Mouse (Mus musculus): ENCODE measurements around the gene Gm49373. TPM values are rescaled to one million over a fixed set of nuclear protein-coding genes. Genes with fewer than 3 reads are reported as not detected.

Gm49373 gene
- polyA plus RNA-seq, 1 experiment from 2014 or later, result 0.18 TPM

DNA sequence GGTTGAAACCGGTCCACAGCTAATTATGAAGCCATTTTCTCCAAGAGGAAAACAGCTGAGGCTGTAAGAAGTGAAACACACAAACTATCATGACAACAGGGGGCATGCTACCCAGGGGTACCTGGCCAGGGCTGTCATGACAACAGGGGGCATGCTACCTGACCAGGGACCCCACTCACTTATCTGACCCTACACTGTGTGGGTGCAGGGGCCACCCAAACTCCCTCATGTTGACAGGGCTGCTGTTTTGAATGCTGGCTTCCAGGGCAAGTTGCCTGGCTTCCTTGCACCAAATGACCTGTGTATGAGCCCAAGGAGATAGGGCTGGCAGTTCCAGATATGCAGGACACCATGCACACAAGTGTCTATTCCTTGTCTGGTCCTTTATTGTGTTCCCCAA, 17.6 kb upstream of the Gm49373 start:
- Histone ChIP-seq H3K4me3 (ENCODE audit: low read depth, low read length) (peak overlapping the region; percentile 82), H3K4me2 (ENCODE audit: low read depth, low read length) (peak overlapping the region; percentile 76), H3K4me1 (ENCODE audit: control insufficient read depth, low read depth, low read length) (peaks cover 18% of the 10 kb centered on the region), H3K27ac (ENCODE audit: low read length) (peak overlapping the region; percentile 12; the same call in 1 of the 2 replicates), H3K36me3 (ENCODE audit: control insufficient read depth, insufficient read depth) (peaks cover 40% of the 10 kb centered on the region), H3K9me3 (replicated peaks; ENCODE audit: control insufficient read depth, low read length) (no peaks in the 10 kb centered on the region), H3K27me3 (ENCODE audit: control insufficient read depth, insufficient read depth, low read depth, low read length) (no peaks in the 10 kb centered on the region), H3K9ac (ENCODE audit: low read depth, low read length) (peak overlapping the region; percentile 84)
- ATAC-seq (ENCODE audit: low read depth), result no peak
- 73% methylated on average over 1 of the region's 1 CpGs for WGBS (ENCODE audit: insufficient replicate concordance)

- Histone ChIP-seq H3K4me2 (ENCODE audit: low read depth, low read length) (no peak overlapping the region), H3K9me3 (replicated peaks; ENCODE audit: control insufficient read depth, low read length) (no peaks in the 10 kb centered on the region), H3K4me3 (ENCODE audit: low read depth, low read length) (no peak overlapping the region), H3K27ac (ENCODE audit: low read length) (no peak overlapping the region), H3K4me1 (ENCODE audit: control insufficient read depth, low read depth, low read length) (peaks cover 10% of the 10 kb centered on the region), H3K9ac (ENCODE audit: low read depth, low read length) (no peak overlapping the region), H3K27me3 (ENCODE audit: control insufficient read depth, insufficient read depth, low read depth, low read length) (no peaks in the 10 kb centered on the region), H3K36me3 (ENCODE audit: control insufficient read depth, insufficient read depth) (peaks cover 81% of the 10 kb centered on the region)
- ATAC-seq (ENCODE audit: low read depth), result peak; percentile 66
- WGBS (ENCODE audit: insufficient replicate concordance), result 26% methylated on average over 3 of the region's 3 CpGs
Observed at GRCm38 (mm10) chr9:21083324-21083723, 10.4 kb upstream of the Gm49373 start.

GRCm38 (mm10) chr9:21081127-21081526, 8.2 kb upstream of the Gm49373 start:
- no peak overlapping the region for H3K4me3 ChIP-seq (ENCODE audit: low read depth, low read length)
- no peak for ATAC-seq (ENCODE audit: low read depth)
- H3K27ac ChIP-seq (ENCODE audit: low read length), result no peak overlapping the region
- no peaks in the 10 kb centered on the region for H3K9me3 ChIP-seq (replicated peaks; ENCODE audit: control insufficient read depth, low read length)
- no peak overlapping the region for H3K4me2 ChIP-seq (ENCODE audit: low read depth, low read length)
- H3K4me1 ChIP-seq (ENCODE audit: control insufficient read depth, low read depth, low read length), result peaks cover 10% of the 10 kb centered on the region
- peaks cover 76% of the 10 kb centered on the region for H3K36me3 ChIP-seq (ENCODE audit: control insufficient read depth, insufficient read depth)
- no peak overlapping the region for H3K9ac ChIP-seq (ENCODE audit: low read depth, low read length)
- no peaks in the 10 kb centered on the region for H3K27me3 ChIP-seq (ENCODE audit: control insufficient read depth, insufficient read depth, low read depth, low read length)
- 84% methylated on average over 9 of the region's 9 CpGs for WGBS (ENCODE audit: insufficient replicate concordance)

DNA sequence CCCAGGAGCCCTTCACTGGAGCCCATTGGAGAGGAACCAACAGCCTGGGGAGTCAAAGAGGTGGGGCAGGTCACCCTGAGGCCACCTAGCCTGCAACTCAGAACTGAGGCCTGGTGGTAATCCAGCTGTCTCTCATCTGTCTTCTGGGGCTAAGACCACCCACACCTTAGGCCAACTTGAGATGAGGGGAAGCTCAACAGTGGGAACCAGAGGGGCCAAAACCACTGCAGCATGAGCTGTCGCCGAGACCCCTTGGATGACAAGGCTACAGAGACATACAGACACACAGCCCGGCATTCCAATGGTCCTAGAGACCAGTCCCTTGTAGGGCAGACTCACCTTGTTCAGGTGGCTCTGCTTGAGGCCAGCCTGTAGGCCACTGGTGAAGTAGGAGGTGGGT, 2.7 kb upstream of the Gm49373 start:
- no peak overlapping the region for H3K9ac ChIP-seq (ENCODE audit: low read depth, low read length)
- H3K4me3 ChIP-seq (ENCODE audit: low read depth, low read length), result no peak overlapping the region
- peaks cover 18% of the 10 kb centered on the region for H3K4me1 ChIP-seq (ENCODE audit: control insufficient read depth, low read depth, low read length)
- ATAC-seq (ENCODE audit: low read depth), result no peak
- no peaks in the 10 kb centered on the region for H3K27me3 ChIP-seq (ENCODE audit: control insufficient read depth, insufficient read depth, low read depth, low read length)
- H3K4me2 ChIP-seq (ENCODE audit: low read depth, low read length), result no peak overlapping the region
- H3K27ac ChIP-seq (ENCODE audit: low read length), result no peak overlapping the region
- 84% methylated on average over 3 of the region's 3 CpGs for WGBS (ENCODE audit: insufficient replicate concordance)
- peaks cover 48% of the 10 kb centered on the region for H3K36me3 ChIP-seq (ENCODE audit: control insufficient read depth, insufficient read depth)
- H3K9me3 ChIP-seq (replicated peaks; ENCODE audit: control insufficient read depth, low read length), result no peaks in the 10 kb centered on the region

- Histone ChIP-seq H3K9me3 (replicated peaks; ENCODE audit: control insufficient read depth, low read length) (no peaks in the 10 kb centered on the region), H3K4me1 (ENCODE audit: control insufficient read depth, low read depth, low read length) (peaks cover 18% of the 10 kb centered on the region), H3K9ac (ENCODE audit: low read depth, low read length) (no peak overlapping the region), H3K4me3 (ENCODE audit: low read depth, low read length) (no peak overlapping the region), H3K27ac (ENCODE audit: low read length) (no peak overlapping the region), H3K27me3 (ENCODE audit: control insufficient read depth, insufficient read depth, low read depth, low read length) (no peaks in the 10 kb centered on the region), H3K36me3 (ENCODE audit: control insufficient read depth, insufficient read depth) (peaks cover 34% of the 10 kb centered on the region), H3K4me2 (ENCODE audit: low read depth, low read length) (peak overlapping the region; percentile 91; the same call in 1 of the 2 replicates)
- 71% methylated on average over 1 of the region's 1 CpGs for WGBS (ENCODE audit: insufficient replicate concordance)
- no peak for ATAC-seq (ENCODE audit: low read depth)
Observed at GRCm38 (mm10) chr9:21074173-21074572, 1.3 kb upstream of the Gm49373 start.

- Histone ChIP-seq H3K4me1 (ENCODE audit: control insufficient read depth, low read depth, low read length) (peaks cover 18% of the 10 kb centered on the region), H3K27ac (ENCODE audit: low read length) (peak overlapping the region; percentile 39), H3K27me3 (ENCODE audit: control insufficient read depth, insufficient read depth, low read depth, low read length) (no peaks in the 10 kb centered on the region), H3K9ac (ENCODE audit: low read depth, low read length) (peak overlapping the region; percentile 74), H3K4me2 (ENCODE audit: low read depth, low read length) (peak overlapping the region; percentile 91), H3K9me3 (replicated peaks; ENCODE audit: control insufficient read depth, low read length) (no peaks in the 10 kb centered on the region), H3K4me3 (ENCODE audit: low read depth, low read length) (peak overlapping the region; percentile 81), H3K36me3 (ENCODE audit: control insufficient read depth, insufficient read depth) (peaks cover 22% of the 10 kb centered on the region)
- WGBS (ENCODE audit: insufficient replicate concordance), result 4% methylated on average over 4 of the region's 4 CpGs
- ATAC-seq (ENCODE audit: low read depth), result no peak
Observed at GRCm38 (mm10) chr9:21072641-21073040, 255 bp downstream of the Gm49373 start.

DNA sequence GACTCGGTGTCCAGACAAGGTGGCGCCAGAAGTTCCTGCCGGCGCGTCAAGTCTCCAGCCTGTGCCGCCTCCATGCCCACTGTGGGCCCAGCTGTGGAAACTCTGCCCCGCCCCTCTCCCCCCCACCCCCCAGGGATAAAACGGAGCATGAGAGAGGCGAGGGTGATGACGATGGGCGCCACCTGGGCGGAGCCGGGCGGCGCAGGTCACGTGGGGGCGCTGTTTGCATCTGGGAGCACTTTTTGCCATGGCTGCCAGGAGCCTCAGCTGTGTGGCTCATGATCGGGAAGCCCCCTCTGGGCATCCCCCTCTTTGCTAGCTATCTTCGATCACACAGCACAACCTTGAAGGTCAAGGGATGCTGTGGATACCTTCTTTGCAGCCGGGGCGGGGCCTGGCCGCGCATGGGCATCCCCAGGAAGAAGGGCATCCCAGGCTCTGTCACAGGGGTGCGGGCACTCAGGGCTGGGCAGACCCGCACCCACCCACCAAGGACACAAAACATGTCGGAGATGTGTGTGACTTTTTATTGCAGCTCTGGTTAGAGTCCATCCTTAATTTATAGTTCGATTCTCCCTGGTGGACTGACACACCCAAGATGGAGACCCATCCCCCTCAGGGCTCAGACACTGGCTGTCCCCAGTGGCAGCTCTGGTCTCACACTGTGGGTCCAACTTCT, 5.8 kb downstream of the Gm49373 start, which contains the start of gene Zglp1:
Gene Zglp1 (minus strand): TSS at position 88 of the 679 bp plus-strand sequence.
- Histone ChIP-seq H3K9ac (ENCODE audit: low read depth, low read length) (no peak within 1 kb of the TSS), H3K4me1 (ENCODE audit: control insufficient read depth, low read depth, low read length) (peaks cover 4% of the 10 kb centered on the region), H3K27ac (ENCODE audit: low read length) (no peak within 1 kb of the TSS), H3K4me2 (ENCODE audit: low read depth, low read length) (no peak within 1 kb of the TSS), H3K4me3 (ENCODE audit: low read depth, low read length) (no peak within 1 kb of the TSS), H3K36me3 (ENCODE audit: control insufficient read depth, insufficient read depth) (peaks cover 6% of the 10 kb centered on the region; the same call in 1 of the 2 replicates), H3K27me3 (ENCODE audit: control insufficient read depth, insufficient read depth, low read depth, low read length) (no peaks in the 10 kb centered on the region), H3K9me3 (replicated peaks; ENCODE audit: control insufficient read depth, low read length) (no peaks in the 10 kb centered on the region)
- WGBS (ENCODE audit: insufficient replicate concordance), result 81% methylated on average over 27 of the region's 27 CpGs
- no peak for ATAC-seq (ENCODE audit: low read depth)

DNA sequence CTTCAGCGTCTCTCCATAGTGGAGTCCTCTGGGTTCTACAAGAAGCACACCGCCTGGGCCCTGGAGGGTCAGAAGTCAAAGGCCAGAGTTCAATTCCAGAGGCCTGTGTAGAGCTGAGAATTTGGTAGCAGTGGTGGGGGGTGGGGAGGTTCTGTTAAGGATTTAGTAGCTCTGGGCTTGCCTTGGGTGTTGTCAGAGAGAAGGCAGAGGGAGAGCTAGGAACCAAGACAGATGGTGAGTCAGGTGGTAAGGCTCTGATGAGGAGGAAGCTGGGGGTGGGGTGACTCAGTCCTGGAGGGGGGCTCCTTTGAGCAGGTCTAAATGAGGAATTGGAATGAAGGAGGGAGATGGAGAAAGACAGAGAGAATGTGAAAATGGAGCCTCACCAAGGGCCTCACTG, 10.0 kb downstream of the Gm49373 start:
- Histone ChIP-seq H3K4me3 (ENCODE audit: low read depth, low read length) (no peak overlapping the region), H3K9me3 (replicated peaks; ENCODE audit: control insufficient read depth, low read length) (no peaks in the 10 kb centered on the region), H3K4me2 (ENCODE audit: low read depth, low read length) (no peak overlapping the region), H3K27me3 (ENCODE audit: control insufficient read depth, insufficient read depth, low read depth, low read length) (no peaks in the 10 kb centered on the region), H3K9ac (ENCODE audit: low read depth, low read length) (no peak overlapping the region), H3K27ac (ENCODE audit: low read length) (no peak overlapping the region), H3K36me3 (ENCODE audit: control insufficient read depth, insufficient read depth) (peaks cover 6% of the 10 kb centered on the region; the same call in 1 of the 2 replicates), H3K4me1 (ENCODE audit: control insufficient read depth, low read depth, low read length) (no peaks in the 10 kb centered on the region; the same call in 1 of the 2 replicates)
- 72% methylated on average over 2 of the region's 2 CpGs for WGBS (ENCODE audit: insufficient replicate concordance)
- no peak for ATAC-seq (ENCODE audit: low read depth)

DNA sequence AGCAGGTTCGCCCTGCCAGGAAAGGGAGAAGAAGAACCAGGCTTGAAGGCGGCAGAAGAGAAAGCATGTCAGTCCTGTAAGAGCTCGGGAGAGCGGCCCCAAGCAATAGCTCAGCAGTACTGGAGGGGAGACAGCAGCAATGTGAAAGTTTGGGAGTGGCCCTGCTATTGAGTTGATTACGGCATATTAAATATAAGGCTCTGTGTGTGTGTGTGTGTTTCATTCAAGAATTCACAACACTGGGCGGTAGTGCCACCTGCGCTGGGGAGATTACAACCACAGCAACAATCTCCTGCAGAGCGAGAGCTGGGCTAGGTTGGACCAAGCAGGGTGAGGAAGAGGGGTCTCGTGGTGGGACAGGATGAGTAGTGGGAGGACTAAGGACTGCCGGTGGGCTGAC, 21.3 kb downstream of the Gm49373 start:
- Histone ChIP-seq H3K9ac (ENCODE audit: low read depth, low read length) (no peak overlapping the region), H3K9me3 (replicated peaks; ENCODE audit: control insufficient read depth, low read length) (no peaks in the 10 kb centered on the region), H3K27ac (ENCODE audit: low read length) (no peak overlapping the region), H3K4me2 (ENCODE audit: low read depth, low read length) (no peak overlapping the region), H3K27me3 (ENCODE audit: control insufficient read depth, insufficient read depth, low read depth, low read length) (peaks cover 4% of the 10 kb centered on the region; the same call in 1 of the 2 replicates), H3K36me3 (ENCODE audit: control insufficient read depth, insufficient read depth) (no peaks in the 10 kb centered on the region), H3K4me3 (ENCODE audit: low read depth, low read length) (no peak overlapping the region), H3K4me1 (ENCODE audit: control insufficient read depth, low read depth, low read length) (no peaks in the 10 kb centered on the region; the same call in 1 of the 2 replicates)
- WGBS (ENCODE audit: insufficient replicate concordance), result 35% methylated on average over 10 of the region's 10 CpGs
- ATAC-seq (ENCODE audit: low read depth), result peak; percentile 50
